Comparison of ENCODE assay signal across 8 mouse cellular contexts in genomic region chr2:64095561-64095960, GRCm38 (mm10). TPM values are rescaled to one million over a fixed set of nuclear protein-coding genes. Genes with fewer than 3 reads are reported as not detected.
DNase-seq lines count a peak whose midpoint lies in the region; ATAC-seq lines count a peak whose summit lies in the region.

No protein-coding gene starts in this region.

- DNase-seq in adrenal gland, postnatal 10 days, result peak; percentile 10
- no peak for DNase-seq in adrenal gland, postnatal 25 days
- DNase-seq in embryonic facial prominence, embryonic 14.5 days (ENCODE audit: low spot score), result no peak
- no peak for DNase-seq in layer of hippocampus, postnatal 10 days (ENCODE audit: low spot score in 2 of 2)
- DNase-seq in cerebellum, adult 18-20 months, result no peak
- no peak for DNase-seq in thymus, postnatal 25 days

- no peaks in the 10 kb centered on the region for H3K36me3 ChIP-seq in embryonic facial prominence, embryonic 14.5 days (ENCODE audit: control insufficient read depth, insufficient read depth, low read length)
- no peaks in the 10 kb centered on the region for H3K36me3 ChIP-seq in intestine, embryonic 15.5 days
- H3K36me3 ChIP-seq in midbrain, embryonic 13.5 days, result no peaks in the 10 kb centered on the region

- H3K9ac ChIP-seq in embryonic facial prominence, embryonic 14.5 days (ENCODE audit: low read depth, low read length), result peak overlapping the region; percentile 0; the same call in 1 of the 2 replicates
- H3K9ac ChIP-seq in intestine, embryonic 15.5 days, result no peak overlapping the region
- H3K9ac ChIP-seq in midbrain, embryonic 13.5 days (replicated peaks), result peak overlapping the region; percentile 59

- peak overlapping the region; percentile 92 for H3K4me2 ChIP-seq in embryonic facial prominence, embryonic 14.5 days (ENCODE audit: low read depth, low read length)
- H3K4me2 ChIP-seq in intestine, embryonic 15.5 days (replicated peaks), result peak overlapping the region; percentile 44
- peak overlapping the region; percentile 79 for H3K4me2 ChIP-seq in midbrain, embryonic 13.5 days (replicated peaks)

- H3K27me3 ChIP-seq in embryonic facial prominence, embryonic 14.5 days (replicated peaks; ENCODE audit: control insufficient read depth, insufficient read depth, low read length), result no peaks in the 10 kb centered on the region
- no peaks in the 10 kb centered on the region for H3K27me3 ChIP-seq in intestine, embryonic 15.5 days (replicated peaks)
- H3K27me3 ChIP-seq in midbrain, embryonic 13.5 days, result 0 out of 2 replicates have a peak, but pooled peaks cover 2% of the 10 kb centered on the region

- H3K4me1 ChIP-seq in embryonic facial prominence, embryonic 14.5 days (ENCODE audit: control insufficient read depth, insufficient read depth, low read length), result 0 out of 2 replicates have a peak, but pooled peaks cover 4% of the 10 kb centered on the region
- 0 out of 2 replicates have a peak, but pooled peaks cover 7% of the 10 kb centered on the region for H3K4me1 ChIP-seq in intestine, embryonic 15.5 days (replicated peaks)
- H3K4me1 ChIP-seq in midbrain, embryonic 13.5 days (replicated peaks), result peaks cover 39% of the 10 kb centered on the region

- H3K27ac ChIP-seq in embryonic facial prominence, embryonic 14.5 days (replicated peaks; ENCODE audit: low read depth, low read length), result no peak overlapping the region
- no peak overlapping the region for H3K27ac ChIP-seq in intestine, embryonic 15.5 days
- H3K27ac ChIP-seq in midbrain, embryonic 13.5 days, result peak overlapping the region; percentile 77

- H3K4me3 ChIP-seq in embryonic facial prominence, embryonic 14.5 days (ENCODE audit: low read depth, low read length), result peak overlapping the region; percentile 75
- peak overlapping the region; percentile 9; the same call in 1 of the 2 replicates for H3K4me3 ChIP-seq in intestine, embryonic 15.5 days (replicated peaks)
- H3K4me3 ChIP-seq in midbrain, embryonic 13.5 days (replicated peaks), result peak overlapping the region; percentile 78

- H3K9me3 ChIP-seq in embryonic facial prominence, embryonic 14.5 days (ENCODE audit: control insufficient read depth, low read length), result no peaks in the 10 kb centered on the region
- no peaks in the 10 kb centered on the region for H3K9me3 ChIP-seq in intestine, embryonic 15.5 days
- H3K9me3 ChIP-seq in midbrain, embryonic 13.5 days, result no peaks in the 10 kb centered on the region

- WGBS in embryonic facial prominence, embryonic 14.5 days, result 28% methylated on average over 5 of the region's 5 CpGs
- WGBS in intestine, embryonic 15.5 days, result 39% methylated on average over 5 of the region's 5 CpGs
- 12% methylated on average over 5 of the region's 5 CpGs for WGBS in midbrain, embryonic 13.5 days

- no peak for ATAC-seq in embryonic facial prominence, embryonic 14.5 days (ENCODE audit: low read depth)
- ATAC-seq in intestine, embryonic 15.5 days, result no peak
- no peak for ATAC-seq in midbrain, embryonic 13.5 days

RNA-seq across cellular contexts. Expression of gene Fign, which starts 2.3 kb away (rescaled TPM):
- 1 to 10 TPM; 3.7 to 5.3 TPM for total RNA-seq in adrenal gland, postnatal 10 days (2021)
- 3.6 and 5.1 TPM in 2 replicates for total RNA-seq in adrenal gland, postnatal 25 days (2021)
- 6.0 and 7.2 TPM in 2 replicates for polyA plus RNA-seq in embryonic facial prominence, embryonic 14.5 days (2014; fragmentation: Nextera tagmentation; extraction: Ambion mirVana)
- 2.2 and 2.6 TPM in 2 replicates for polyA plus RNA-seq in intestine, embryonic 15.5 days (2015; fragmentation: Nextera tagmentation; extraction: Ambion mirVana)
- polyA plus RNA-seq in midbrain, embryonic 13.5 days (2015; fragmentation: Nextera tagmentation; extraction: Ambion mirVana), result 22.0 and 25.2 TPM in 2 replicates
- 1 to 10 TPM; 1.1 to 1.3 TPM for total RNA-seq in layer of hippocampus, postnatal 10 days (2021)

Comparison
In these comparisons a context has a peak if more than half of its experiments do, and no peak if none do; other contexts are left out.
1. H3K4me3 ChIP-seq: peak in every context shown above with its lines; median percentile 78 in midbrain, embryonic 13.5 days; 75 in embryonic facial prominence, embryonic 14.5 days; 9 in intestine, embryonic 15.5 days.